Mouse (Mus musculus) kidney, postnatal 4 days (tissue): ENCODE measurements around the gene Fxyd4.

ENCODE experiments used
- DNase-seq, 2 experiments: peaks; one replicate each; pipeline ENCODE4 v3.0.0; 2021; ENCODE audit warnings: mixed read lengths in 2 of 2

The Fxyd4 gene

GRCm38 (mm10) chr6:117890257-117890656, 47.2 kb downstream of the Fxyd4 start:
- DNase-seq: no peak

DNA sequence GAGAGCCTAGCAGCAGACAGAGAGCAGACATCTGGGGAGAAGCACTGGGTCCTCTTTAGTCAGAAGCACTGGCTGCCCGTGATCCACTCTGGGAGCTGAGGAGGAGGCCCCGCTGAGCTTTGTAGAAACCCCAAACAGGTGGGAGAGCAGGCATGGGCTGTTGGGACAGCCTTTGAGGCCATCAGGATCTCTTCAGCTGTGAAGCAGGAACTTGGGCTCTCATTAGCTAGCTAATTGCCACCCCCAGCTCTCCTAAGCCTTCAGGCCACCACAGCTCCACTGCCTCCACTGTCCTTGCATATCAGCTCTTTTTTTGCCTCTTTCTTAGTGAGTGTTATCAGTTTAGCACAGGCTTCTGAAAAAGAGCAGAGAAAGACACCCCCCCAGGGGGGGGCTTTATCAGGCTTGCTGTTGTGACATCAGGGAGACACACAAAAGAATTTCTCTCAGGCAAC, 48.8 kb downstream of the Fxyd4 start:
- no peak for DNase-seq

GRCm38 (mm10) chr6:117888032-117888431, 49.5 kb downstream of the Fxyd4 start:
- no peak for DNase-seq

DNA sequence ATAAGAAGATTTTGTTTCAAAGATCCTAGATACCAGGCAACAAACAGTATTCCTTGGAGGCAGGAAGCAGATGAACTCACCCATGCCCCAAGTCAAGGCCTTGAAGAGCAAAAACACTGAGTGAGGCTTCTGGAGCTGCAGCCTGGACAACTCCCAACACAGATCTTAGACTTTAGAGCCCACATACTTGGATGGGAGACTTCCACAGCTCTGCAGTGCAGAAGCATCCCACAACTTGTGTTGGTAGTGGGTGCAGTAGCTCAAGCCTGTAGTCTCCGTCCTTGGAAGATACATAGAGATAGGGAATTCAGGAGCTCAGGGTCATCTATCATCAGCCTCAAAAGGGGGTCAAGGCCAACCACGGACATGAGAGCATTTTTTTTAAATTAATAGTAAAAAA, 51.5 kb downstream of the Fxyd4 start:
- no peak for DNase-seq
